Mouse (Mus musculus): ENCODE data around the gene Gm973. TPM values are rescaled to one million over a fixed set of nuclear protein-coding genes. Genes with fewer than 3 reads are reported as not detected.

The Gm973 gene
- polyA plus RNA-seq, 1 experiment = 0.22 TPM

GRCm38 (mm10) chr1:59511566-59512270 lies 4.3 kb upstream of the Gm973 start:
- WGBS = 68% methylated on average over 9 of the region's 9 CpGs
- DNase-seq = no peak
- no peak for TF ChIP-seq POLR2A (IDR thresholded peaks at IDR 0.05; ENCODE audit: low read depth, low read length)
- no peak for TF ChIP-seq CTCF (conservative IDR thresholded peaks at IDR 0.05; ENCODE audit: insufficient read depth, insufficient read length, low read depth, low read length)

GRCm38 (mm10) chr1:59520226-59520837 lies 4.3 kb downstream of the Gm973 start:
- WGBS = 60% methylated on average over 11 of the region's 11 CpGs
- no peak for DNase-seq
- no peaks in the 10 kb centered on the region for H3K4me1 ChIP-seq (ENCODE audit: control insufficient read depth, insufficient read depth, low read length)
- H3K27ac ChIP-seq (ENCODE audit: insufficient read depth, low read depth, low read length) = no peak overlapping the region
- H3K27me3 ChIP-seq (replicated peaks; ENCODE audit: control insufficient read depth, insufficient read depth, low read length) = no peaks in the 10 kb centered on the region
- TF ChIP-seq CTCF (conservative IDR thresholded peaks at IDR 0.05; ENCODE audit: insufficient read depth, insufficient read length, low read depth, low read length) (no peak), POLR2A (IDR thresholded peaks at IDR 0.05; ENCODE audit: low read depth, low read length) (no peak)
- no peak overlapping the region for H3K4me3 ChIP-seq (ENCODE audit: insufficient read depth, low read depth, low read length)
- H3K36me3 ChIP-seq (ENCODE audit: control insufficient read depth, insufficient read depth, low read length) = no peaks in the 10 kb centered on the region

More at GRCm38 (mm10) chr1:59511566-59512270, 4.3 kb upstream of the Gm973 start:
- no peaks in the 10 kb centered on the region for H3K36me3 ChIP-seq (ENCODE audit: control insufficient read depth, insufficient read depth, low read length)
- H3K4me3 ChIP-seq (ENCODE audit: insufficient read depth, low read depth, low read length) = no peak overlapping the region
- no peak overlapping the region for H3K27ac ChIP-seq (ENCODE audit: insufficient read depth, low read depth, low read length)
- no peaks in the 10 kb centered on the region for H3K4me1 ChIP-seq (ENCODE audit: control insufficient read depth, insufficient read depth, low read length)
- no peaks in the 10 kb centered on the region for H3K27me3 ChIP-seq (replicated peaks; ENCODE audit: control insufficient read depth, insufficient read depth, low read length)

DNA sequence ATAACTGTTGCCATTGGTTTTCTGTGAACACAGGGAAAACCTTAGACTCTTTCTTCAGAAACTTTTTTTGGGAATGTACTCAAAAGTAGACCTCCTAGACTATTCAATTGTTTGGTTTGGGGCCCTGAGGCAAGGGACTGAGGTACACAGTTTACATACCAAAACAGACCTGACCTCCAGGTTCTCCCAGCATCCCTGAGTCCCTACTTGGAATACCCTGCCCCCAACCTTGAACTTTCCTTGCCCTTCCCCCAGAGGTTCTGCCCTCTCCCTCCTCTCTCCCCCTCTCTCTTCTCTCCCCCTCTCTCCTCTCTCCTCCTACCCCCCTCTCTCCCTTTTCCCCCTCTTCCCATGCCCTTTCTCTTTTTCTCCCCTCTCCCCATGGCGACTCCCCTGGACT lies 6.4 kb downstream of the Gm973 start:
- DNase-seq = no peak
- Histone ChIP-seq H3K36me3 (ENCODE audit: control insufficient read depth, insufficient read depth, low read length) (no peaks in the 10 kb centered on the region), H3K4me1 (ENCODE audit: control insufficient read depth, insufficient read depth, low read length) (no peaks in the 10 kb centered on the region), H3K27ac (ENCODE audit: insufficient read depth, low read depth, low read length) (no peak overlapping the region), H3K4me3 (ENCODE audit: insufficient read depth, low read depth, low read length) (no peak overlapping the region), H3K27me3 (replicated peaks; ENCODE audit: control insufficient read depth, insufficient read depth, low read length) (no peaks in the 10 kb centered on the region)
- TF ChIP-seq POLR2A (IDR thresholded peaks at IDR 0.05; ENCODE audit: low read depth, low read length) = no peak
- no peak for TF ChIP-seq CTCF (conservative IDR thresholded peaks at IDR 0.05; ENCODE audit: insufficient read depth, insufficient read length, low read depth, low read length)
- WGBS = 78% methylated on average over 1 of the region's 1 CpGs

GRCm38 (mm10) chr1:59523378-59523958 lies 7.4 kb downstream of the Gm973 start:
- H3K27ac ChIP-seq (ENCODE audit: insufficient read depth, low read depth, low read length) = no peak overlapping the region
- no peak overlapping the region for H3K4me3 ChIP-seq (ENCODE audit: insufficient read depth, low read depth, low read length)
- no peaks in the 10 kb centered on the region for H3K27me3 ChIP-seq (replicated peaks; ENCODE audit: control insufficient read depth, insufficient read depth, low read length)
- WGBS = 85% methylated on average over 5 of the region's 5 CpGs
- H3K4me1 ChIP-seq (ENCODE audit: control insufficient read depth, insufficient read depth, low read length) = no peaks in the 10 kb centered on the region
- DNase-seq = no peak
- TF ChIP-seq POLR2A (IDR thresholded peaks at IDR 0.05; ENCODE audit: low read depth, low read length) (no peak), CTCF (conservative IDR thresholded peaks at IDR 0.05; ENCODE audit: insufficient read depth, insufficient read length, low read depth, low read length) (0 out of 2 replicates have a peak, but pooled peaks have one; percentile 3)
- no peaks in the 10 kb centered on the region for H3K36me3 ChIP-seq (ENCODE audit: control insufficient read depth, insufficient read depth, low read length)

DNA sequence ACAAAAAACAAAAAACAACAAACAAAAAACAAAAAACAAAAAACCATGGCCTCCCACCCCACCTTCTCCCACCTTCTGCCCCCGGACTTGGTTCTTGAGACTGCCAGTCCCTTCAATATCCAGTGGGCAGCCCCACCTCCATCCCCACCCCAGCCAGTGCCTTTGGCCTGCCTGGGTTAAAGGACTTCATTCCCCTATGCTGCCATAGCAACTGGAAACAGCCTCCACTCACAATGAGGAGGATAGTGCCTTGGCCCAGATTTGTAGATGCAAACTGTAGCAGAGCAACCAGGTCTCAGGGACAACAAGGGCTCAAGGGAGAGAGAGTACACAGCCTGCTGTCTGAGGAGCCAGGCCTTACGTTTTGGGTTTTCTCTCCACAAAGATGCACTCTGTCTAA lies 8.0 kb downstream of the Gm973 start:
- DNase-seq = no peak
- Histone ChIP-seq H3K27me3 (replicated peaks; ENCODE audit: control insufficient read depth, insufficient read depth, low read length) (no peaks in the 10 kb centered on the region), H3K36me3 (ENCODE audit: control insufficient read depth, insufficient read depth, low read length) (no peaks in the 10 kb centered on the region), H3K27ac (ENCODE audit: insufficient read depth, low read depth, low read length) (no peak overlapping the region), H3K4me3 (ENCODE audit: insufficient read depth, low read depth, low read length) (no peak overlapping the region), H3K4me1 (ENCODE audit: control insufficient read depth, insufficient read depth, low read length) (no peaks in the 10 kb centered on the region)
- 90% methylated on average over 2 of the region's 2 CpGs for WGBS
- no peak for TF ChIP-seq CTCF (conservative IDR thresholded peaks at IDR 0.05; ENCODE audit: insufficient read depth, insufficient read length, low read depth, low read length)
- TF ChIP-seq POLR2A (IDR thresholded peaks at IDR 0.05; ENCODE audit: low read depth, low read length) = no peak

DNA sequence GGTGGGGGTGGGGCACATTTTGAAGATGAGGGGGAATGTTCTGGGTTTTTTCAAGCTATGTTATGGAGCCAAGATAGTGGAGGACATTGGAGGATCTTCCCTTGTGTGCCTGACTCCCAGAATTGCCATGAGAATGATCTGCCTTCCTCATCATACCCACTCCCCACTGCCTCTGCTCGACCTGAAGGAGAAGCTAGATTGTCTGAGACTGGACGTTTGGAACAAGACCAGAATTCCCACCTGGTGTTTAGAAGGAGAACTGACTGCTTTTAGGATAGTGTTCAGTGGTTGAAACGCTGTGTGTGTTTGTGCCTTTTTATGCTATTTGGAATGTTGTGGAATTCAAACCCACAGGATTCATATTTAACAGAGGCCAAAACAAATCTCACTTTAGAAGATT lies 8.7 kb downstream of the Gm973 start:
- Histone ChIP-seq H3K4me1 (ENCODE audit: control insufficient read depth, insufficient read depth, low read length) (no peaks in the 10 kb centered on the region), H3K27ac (ENCODE audit: insufficient read depth, low read depth, low read length) (no peak overlapping the region), H3K4me3 (ENCODE audit: insufficient read depth, low read depth, low read length) (no peak overlapping the region), H3K27me3 (replicated peaks; ENCODE audit: control insufficient read depth, insufficient read depth, low read length) (no peaks in the 10 kb centered on the region), H3K36me3 (ENCODE audit: control insufficient read depth, insufficient read depth, low read length) (no peaks in the 10 kb centered on the region)
- DNase-seq = no peak
- 55% methylated on average over 3 of the region's 3 CpGs for WGBS
- TF ChIP-seq CTCF (conservative IDR thresholded peaks at IDR 0.05; ENCODE audit: insufficient read depth, insufficient read length, low read depth, low read length) (no peak), POLR2A (IDR thresholded peaks at IDR 0.05; ENCODE audit: low read depth, low read length) (no peak)

DNA sequence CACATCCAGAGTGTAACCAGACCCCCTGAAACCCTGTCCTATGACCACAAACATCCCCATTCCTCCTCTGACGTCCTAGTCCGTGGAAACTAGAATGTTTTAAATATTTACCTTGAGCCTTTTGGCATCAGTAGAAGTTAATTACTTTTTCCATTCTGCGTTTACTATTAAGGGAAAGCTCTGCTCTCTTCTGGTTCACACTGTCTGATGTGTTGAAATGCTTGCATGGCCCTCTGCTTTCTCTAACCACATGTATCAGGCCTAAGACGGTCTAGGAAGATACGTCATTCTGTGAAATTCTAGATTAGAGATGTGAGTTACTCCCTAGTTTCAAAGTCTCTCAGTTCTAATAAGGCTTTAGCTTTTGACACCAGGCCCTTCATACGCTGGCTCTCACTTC lies 11.2 kb downstream of the Gm973 start:
- H3K27ac ChIP-seq (ENCODE audit: insufficient read depth, low read depth, low read length) = no peak overlapping the region
- no peaks in the 10 kb centered on the region for H3K4me1 ChIP-seq (ENCODE audit: control insufficient read depth, insufficient read depth, low read length)
- DNase-seq = no peak
- TF ChIP-seq POLR2A (IDR thresholded peaks at IDR 0.05; ENCODE audit: low read depth, low read length) (no peak), CTCF (conservative IDR thresholded peaks at IDR 0.05; ENCODE audit: insufficient read depth, insufficient read length, low read depth, low read length) (no peak)
- H3K27me3 ChIP-seq (replicated peaks; ENCODE audit: control insufficient read depth, insufficient read depth, low read length) = no peaks in the 10 kb centered on the region
- no peak overlapping the region for H3K4me3 ChIP-seq (ENCODE audit: insufficient read depth, low read depth, low read length)
- WGBS = 84% methylated on average over 6 of the region's 6 CpGs
- H3K36me3 ChIP-seq (ENCODE audit: control insufficient read depth, insufficient read depth, low read length) = no peaks in the 10 kb centered on the region
